Mouse (Mus musculus) heart, postnatal 10 days (tissue): ENCODE results near the gene Grik5. TPM values are rescaled to one million over a fixed set of nuclear protein-coding genes. Genes with fewer than 3 reads are reported as not detected.

Experiments
- DNase-seq, 2 experiments: peaks; one replicate each; pipeline ENCODE4 v3.0.0; 2021
- intact Hi-C: fragments of 180-260 bp; cut with DNase I; formaldehyde crosslinking; loops from one replicate; pipeline ENCODE4 v1.15.1; 2025
- total RNA-seq, 2 experiments: library from RNA; stranded (reverse); gene quantifications; 2 replicates each; pipeline ENCODE4 v1.2.3; 2021

Grik5 gene
- total RNA-seq, 2 experiments from 2014 or later = 9.0 to 9.5 TPM

- no peak for DNase-seq
- intact Hi-C loops = no loop called here
Measured at GRCm38 (mm10) chr7:25000711-25001110, 71.4 kb downstream of the Grik5 start.

- intact Hi-C loops = no loop called here
- no peak for DNase-seq
Measured at GRCm38 (mm10) chr7:25000211-25000610, 71.9 kb downstream of the Grik5 start.

- no peak for DNase-seq
- intact Hi-C loops = no loop called here
Measured at GRCm38 (mm10) chr7:24993081-24993480, 79.1 kb downstream of the Grik5 start.

DNA sequence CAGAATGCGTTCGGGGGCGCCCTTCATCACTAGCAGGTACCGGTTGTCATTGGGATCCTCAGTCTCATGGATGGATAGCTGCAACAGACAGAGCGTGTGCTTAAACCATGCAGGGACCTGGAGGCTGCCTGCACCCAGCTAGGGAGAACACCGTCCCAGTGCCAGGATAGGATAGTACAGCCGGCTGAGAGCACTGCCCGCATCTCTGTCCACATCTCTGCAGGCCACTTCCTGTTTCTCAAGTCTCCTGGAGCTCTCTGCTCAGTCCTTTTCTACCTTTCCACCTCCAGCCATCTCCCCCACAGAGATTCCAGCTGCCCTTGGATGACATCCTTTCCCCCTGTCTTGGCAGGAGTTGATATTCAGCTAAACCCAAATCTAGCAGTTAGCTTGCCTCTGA is 81.7 kb downstream of the Grik5 start:
- intact Hi-C loops = no loop called here
- no peak for DNase-seq

DNA sequence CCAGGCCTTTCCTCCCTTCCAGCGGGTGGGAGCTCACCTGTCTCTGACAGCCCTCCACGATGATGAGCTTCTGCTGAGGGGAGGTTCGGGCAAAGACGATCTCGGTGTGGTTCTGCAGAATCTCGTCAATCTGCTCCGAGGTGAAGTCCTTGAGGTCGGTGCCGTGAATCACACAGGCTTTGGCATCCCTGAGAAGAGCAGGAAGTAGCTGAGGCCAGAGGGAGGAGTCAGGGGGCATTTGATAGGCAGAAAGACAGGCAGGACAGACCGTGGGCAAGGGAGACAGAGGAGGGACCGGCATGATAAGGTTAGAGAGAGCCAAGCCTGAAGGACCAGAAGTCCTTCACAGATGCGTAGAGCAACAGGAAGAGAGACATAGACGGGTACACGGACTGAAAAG is 84.2 kb downstream of the Grik5 start:
- no peak for DNase-seq
- intact Hi-C loops = no loop called here

- intact Hi-C loops = no loop called here
- DNase-seq = no peak
Measured at GRCm38 (mm10) chr7:24985799-24986198, 86.3 kb downstream of the Grik5 start.

DNA sequence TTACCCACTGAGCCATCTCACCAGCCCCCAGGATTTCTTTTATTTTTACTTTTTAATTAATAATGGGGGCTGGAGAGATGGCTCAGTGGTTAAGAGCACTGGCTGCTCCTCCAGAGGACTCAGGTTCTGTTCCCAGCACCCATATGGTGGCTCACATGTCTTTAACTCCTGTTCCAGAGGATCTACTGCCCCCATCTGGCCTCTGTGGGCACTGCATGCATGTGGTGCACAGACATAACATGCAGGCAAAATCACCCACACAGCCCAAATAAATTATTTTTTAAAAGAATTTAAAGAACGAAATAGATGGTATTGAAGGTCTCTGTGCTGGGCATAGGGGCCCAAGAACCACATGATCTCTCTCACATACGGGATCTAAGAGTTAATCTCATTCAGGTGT is 87.8 kb downstream of the Grik5 start:
- DNase-seq = no peak
- intact Hi-C loops = no loop called here

GRCm38 (mm10) chr7:24983396-24983795 is 88.8 kb downstream of the Grik5 start:
- intact Hi-C loops = no loop called here
- DNase-seq = no peak

GRCm38 (mm10) chr7:24980439-24980838 is 91.7 kb downstream of the Grik5 start:
- intact Hi-C loops = no loop called here
- DNase-seq = no peak

GRCm38 (mm10) chr7:24978781-24979180 is 93.4 kb downstream of the Grik5 start:
- no peak for DNase-seq
- intact Hi-C loops = no loop called here

GRCm38 (mm10) chr7:24974893-24975595 is 97.1 kb downstream of the Grik5 start:
- peak; percentile 17 to 49 for DNase-seq
- intact Hi-C loops = loop anchor here (5.0 kb wide), 1 partner anchor 73 kb away; the partner anchor contains the start of gene Arhgef1

GRCm38 (mm10) chr7:24973902-24974301 is 98.2 kb downstream of the Grik5 start:
- no peak for DNase-seq
- intact Hi-C loops = loop anchor here (5.0 kb wide), 1 partner anchor 72 kb away; the partner anchor contains the start of gene Arhgef1

GRCm38 (mm10) chr7:24973208-24973607 is 98.9 kb downstream of the Grik5 start:
- intact Hi-C loops = loop anchor here (5.0 kb wide), 1 partner anchor 71 kb away; the partner anchor contains the start of gene Arhgef1
- no peak for DNase-seq

GRCm38 (mm10) chr7:24971972-24972893 is 99.9 kb downstream of the Grik5 start, which contains the start of gene Rabac1:
TSS of gene Rabac1 (minus strand) at chr7:24972754.
- DNase-seq = peak; percentile 93 to 95
- intact Hi-C loops = loop anchor here (5.0 kb wide), 1 partner anchor 70 kb away; the partner anchor contains the start of gene Arhgef1

GRCm38 (mm10) chr7:24971261-24971971 is 100.7 kb downstream of the Grik5 start:
- DNase-seq = peak; percentile 29 to 58
- intact Hi-C loops = loop anchor here (5.0 kb wide), 1 partner anchor 69 kb away; the partner anchor contains the start of gene Arhgef1

- no peak for DNase-seq
- intact Hi-C loops = loop anchor here (5.0 kb wide), 1 partner anchor 68 kb away; the partner anchor contains the start of gene Arhgef1
Measured at GRCm38 (mm10) chr7:24970341-24970740, 101.8 kb downstream of the Grik5 start.

- no peak for DNase-seq
- intact Hi-C loops = loop anchor here (5.0 kb wide), 2 partner anchors 68 to 153 kb away; partner anchors contain the start of gene Arhgef1
Measured at GRCm38 (mm10) chr7:24969805-24970204, 102.3 kb downstream of the Grik5 start.

- intact Hi-C loops = loop anchor here (5.0 kb wide), 1 partner anchor 151 kb away; no protein-coding TSS in a partner anchor
- DNase-seq = no peak
Measured at GRCm38 (mm10) chr7:24968463-24968862, 103.7 kb downstream of the Grik5 start.

DNA sequence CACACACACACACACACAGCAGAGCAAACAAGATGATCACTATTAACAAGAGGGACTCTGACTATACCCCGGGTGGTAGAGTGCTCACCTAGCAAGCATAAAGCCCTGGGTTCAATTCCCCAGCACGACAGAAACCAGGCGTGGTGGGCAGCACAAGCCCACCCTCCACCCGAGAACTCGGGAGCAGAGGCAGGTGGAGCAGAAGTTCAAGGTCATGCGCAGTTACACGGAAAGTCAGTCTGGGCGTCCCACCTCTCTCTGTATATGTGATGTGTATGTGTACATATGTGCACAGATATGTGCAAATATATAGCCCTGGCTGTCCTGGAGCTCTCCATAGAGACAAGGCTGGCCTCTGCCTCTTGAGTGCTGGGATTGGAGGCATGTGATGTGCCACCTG is 104.2 kb downstream of the Grik5 start:
- intact Hi-C loops = loop anchor here (5.0 kb wide), 1 partner anchor 151 kb away; no protein-coding TSS in a partner anchor
- no peak for DNase-seq

DNA sequence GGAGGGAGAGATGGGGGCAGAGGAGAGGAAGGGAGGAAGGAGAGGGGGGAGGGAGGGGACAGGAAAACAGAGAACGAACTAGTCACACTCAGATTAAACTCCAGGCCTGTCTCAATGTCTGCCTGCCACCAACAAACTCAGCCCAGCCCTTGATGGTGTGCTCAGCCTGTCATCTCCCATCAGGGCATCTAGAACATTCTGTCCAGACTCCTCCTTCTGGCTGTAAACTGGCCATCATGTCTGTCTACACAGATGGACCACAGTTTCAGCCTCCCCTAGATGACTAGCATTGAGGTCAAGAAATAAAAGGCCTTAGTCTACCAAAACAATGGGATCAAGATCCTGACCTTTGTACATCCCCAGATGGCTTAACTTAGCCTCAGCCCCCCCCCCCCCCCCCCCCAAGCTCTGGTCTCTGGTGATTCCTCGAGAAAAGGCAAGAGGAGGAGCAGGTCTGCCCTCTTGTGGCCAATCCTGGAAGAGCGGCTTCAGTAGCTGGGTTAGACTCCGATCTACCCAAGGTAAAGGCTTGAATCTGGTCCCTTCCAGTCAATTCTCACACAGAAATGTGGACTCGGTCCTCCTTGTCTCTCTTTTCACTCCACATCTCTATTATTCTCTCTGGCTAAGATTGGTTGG is 107.1 kb downstream of the Grik5 start:
- peak; percentile 73 to 88 for DNase-seq
- intact Hi-C loops = loop anchor here (2.0 to 5.0 kb wide), 2 partner anchors 74 to 148 kb away; no protein-coding TSS in a partner anchor
